Comparison of ENCODE assay signal across 8 mouse cellular contexts in genomic region chr7:24600941-24601597, GRCm38 (mm10). TPM values are rescaled to one million over a fixed set of nuclear protein-coding genes. Genes with fewer than 3 reads are reported as not detected.
A peak's percentile ranks its signal among the peaks of the same experiment; 100 is the strongest.
DNase-seq lines count a peak whose midpoint lies in the region; ATAC-seq lines count a peak whose summit lies in the region.

No protein-coding gene starts in this region.

- peak overlapping the region; percentile 18; the same call in 1 of the 2 replicates for H3K4me3 ChIP-seq in hindbrain, embryonic 10.5 days
- H3K4me3 ChIP-seq in lung, embryonic 16.5 days (ENCODE audit: low read length): 0 out of 2 replicates have a peak overlapping the region, but pooled peaks have one; percentile 14

- no peaks in the 10 kb centered on the region for H3K9me3 ChIP-seq in hindbrain, embryonic 10.5 days
- no peaks in the 10 kb centered on the region for H3K9me3 ChIP-seq in lung, embryonic 16.5 days (ENCODE audit: control insufficient read depth, low read length)

- no peaks in the 10 kb centered on the region for H3K36me3 ChIP-seq in hindbrain, embryonic 10.5 days
- H3K36me3 ChIP-seq in lung, embryonic 16.5 days (ENCODE audit: control insufficient read depth, insufficient read depth, low read length): no peaks in the 10 kb centered on the region

- peaks cover 1% of the 10 kb centered on the region; the same call in 1 of the 2 replicates for H3K27me3 ChIP-seq in hindbrain, embryonic 10.5 days (ENCODE audit: insufficient read depth, poor library complexity, severe bottlenecking)
- no peaks in the 10 kb centered on the region for H3K27me3 ChIP-seq in lung, embryonic 16.5 days (ENCODE audit: control insufficient read depth, insufficient read depth, low read depth, low read length)

- peaks cover 13% of the 10 kb centered on the region for H3K4me1 ChIP-seq in hindbrain, embryonic 10.5 days (replicated peaks)
- H3K4me1 ChIP-seq in lung, embryonic 16.5 days (replicated peaks; ENCODE audit: control insufficient read depth, insufficient read depth, low read length): 0 out of 2 replicates have a peak, but pooled peaks cover 2% of the 10 kb centered on the region

- 0 out of 2 replicates have a peak overlapping the region, but pooled peaks have one; percentile 29 for H3K9ac ChIP-seq in lung, embryonic 16.5 days (ENCODE audit: low read length)

- H3K27ac ChIP-seq in hindbrain, embryonic 10.5 days: no peak overlapping the region
- H3K27ac ChIP-seq in lung, embryonic 16.5 days (ENCODE audit: low read length): no peak overlapping the region

- ATAC-seq in frontal cortex, adult (ENCODE audit: low TSS enrichment): peak; percentile 97
- ATAC-seq in lung, embryonic 16.5 days (ENCODE audit: low read depth): peak; percentile 94

- 8% methylated on average over 13 of the region's 13 CpGs for WGBS in hindbrain, embryonic 10.5 days
- WGBS in lung, embryonic 16.5 days: 3% methylated on average over 13 of the region's 13 CpGs

- peak; percentile 76 for DNase-seq in MEL-GATA-1-ER (ENCODE audit: extremely low read depth, low read depth)
- peak; percentile 96 for DNase-seq in cerebellum, adult 8-10 months
- DNase-seq in hindbrain, embryonic 10.5 days (ENCODE audit: low spot score): peak; percentile 94
- peak; percentile 94 for DNase-seq in layer of hippocampus, adult 9-11 months
- DNase-seq in ovary, postnatal 10 days (ENCODE audit: low spot score): peak; percentile 93
- DNase-seq in thymus, postnatal 0 days (ENCODE audit: low spot score): peak; percentile 94

- H3K4me2 ChIP-seq in lung, embryonic 16.5 days (ENCODE audit: low read depth, low read length): peak overlapping the region; percentile 48

RNA-seq across cellular contexts. Expression of gene Phldb3, which starts 9.5 kb away (rescaled TPM):
- polyA plus RNA-seq in hindbrain, embryonic 10.5 days (2016; fragmentation: Nextera tagmentation; extraction: Ambion mirVana): not detected in 2 replicates
- polyA plus RNA-seq in lung, embryonic 16.5 days (2015; fragmentation: Nextera tagmentation; extraction: Ambion mirVana): 0.15 and 0.21 TPM in 2 replicates
- polyA plus RNA-seq in thymus, postnatal 0 days (2015; fragmentation: Nextera tagmentation; extraction: Ambion mirVana): 0.47 and 0.73 TPM in 2 replicates

RNA-seq across cellular contexts. Expression of gene Zfp575, which starts 13.6 kb away (rescaled TPM):
- polyA plus RNA-seq in hindbrain, embryonic 10.5 days (2016; fragmentation: Nextera tagmentation; extraction: Ambion mirVana): 2.0 and 3.2 TPM in 2 replicates
- 2.2 and 2.3 TPM in 2 replicates for polyA plus RNA-seq in lung, embryonic 16.5 days (2015; fragmentation: Nextera tagmentation; extraction: Ambion mirVana)
- polyA plus RNA-seq in thymus, postnatal 0 days (2015; fragmentation: Nextera tagmentation; extraction: Ambion mirVana): 0.48 and 0.71 TPM in 2 replicates

RNA-seq across cellular contexts. Expression of gene Ethe1, which starts 13.7 kb away (rescaled TPM):
- polyA plus RNA-seq in hindbrain, embryonic 10.5 days (2016; fragmentation: Nextera tagmentation; extraction: Ambion mirVana): 22.2 and 23.2 TPM in 2 replicates
- polyA plus RNA-seq in lung, embryonic 16.5 days (2015; fragmentation: Nextera tagmentation; extraction: Ambion mirVana): 21.9 and 22.4 TPM in 2 replicates
- 39.2 and 39.9 TPM in 2 replicates for polyA plus RNA-seq in thymus, postnatal 0 days (2015; fragmentation: Nextera tagmentation; extraction: Ambion mirVana)

RNA-seq across cellular contexts. Expression of gene Lypd3, which starts 35.3 kb away (rescaled TPM):
- 0.47 and 2.1 TPM in 2 replicates for polyA plus RNA-seq in hindbrain, embryonic 10.5 days (2016; fragmentation: Nextera tagmentation; extraction: Ambion mirVana)
- polyA plus RNA-seq in lung, embryonic 16.5 days (2015; fragmentation: Nextera tagmentation; extraction: Ambion mirVana): 0.26 and 0.92 TPM in 2 replicates
- polyA plus RNA-seq in thymus, postnatal 0 days (2015; fragmentation: Nextera tagmentation; extraction: Ambion mirVana): 1.8 and 2.2 TPM in 2 replicates

RNA-seq across cellular contexts. Expression of gene Xrcc1, which starts 55.0 kb away (rescaled TPM):
- 132 and 160 TPM in 2 replicates for polyA plus RNA-seq in hindbrain, embryonic 10.5 days (2016; fragmentation: Nextera tagmentation; extraction: Ambion mirVana)
- polyA plus RNA-seq in lung, embryonic 16.5 days (2015; fragmentation: Nextera tagmentation; extraction: Ambion mirVana): 112 TPM in 2 replicates
- polyA plus RNA-seq in thymus, postnatal 0 days (2015; fragmentation: Nextera tagmentation; extraction: Ambion mirVana): 61.0 and 66.5 TPM in 2 replicates
